Mouse (Mus musculus) megakaryocyte, embryonic 14.5 days (primary cell): ENCODE measurements around the gene Grk5.

Experiments used
- FLI1 ChIP-seq: IDR thresholded peaks from 2 replicates; pipeline ENCODE4 v1.6.1; 2012; ENCODE audit warnings: low read length, inconsistent platforms, mixed read lengths
- GATA1 ChIP-seq: IDR thresholded peaks from 3 replicates; pipeline ENCODE4 v1.6.1; 2012; ENCODE audit warnings: mixed read lengths, low read length, inconsistent platforms, borderline replicate concordance

GRCm38 (mm10) chr19:61097764-61098163 is 208.2 kb downstream of the Grk5 start:
- TF ChIP-seq GATA1 (no peak), FLI1 (no peak)
